Comparison of ENCODE assay signal across 8 mouse cellular contexts in genomic region chr13:49420754-49421605, GRCm38 (mm10). TPM values are rescaled to one million over a fixed set of nuclear protein-coding genes. Genes with fewer than 3 reads are reported as not detected.
DNase-seq lines count a peak whose midpoint lies in the region; ATAC-seq and TF ChIP-seq lines count a peak whose summit lies in the region.

Gene Ippk, plus strand, starts transcription at chr13:49421249.

- H3K36me3 ChIP-seq in hindbrain, postnatal 0 days (ENCODE audit: insufficient read depth, low read length): no peaks in the 10 kb centered on the region

- peak within 1 kb of the TSS; percentile 83 for H3K4me3 ChIP-seq in gastrocnemius, adult 2 months
- peak within 1 kb of the TSS; percentile 80 for H3K4me3 ChIP-seq in hindbrain, postnatal 0 days (ENCODE audit: low read length)
- peak within 1 kb of the TSS; percentile 81 for H3K4me3 ChIP-seq in left cerebral cortex, adult 2 months

- peak; percentile 98 for ATAC-seq in common myeloid progenitor, adult 5-6 weeks (replicated peaks; ENCODE audit: low read depth, poor library complexity, severe bottlenecking)
- peak; percentile 99 for ATAC-seq in hindbrain, postnatal 0 days
- peak; percentile 98 for ATAC-seq in megakaryocyte, adult 5-6 weeks (ENCODE audit: poor library complexity, severe bottlenecking)

- H3K27ac ChIP-seq in gastrocnemius, adult 2 months: peak within 1 kb of the TSS; percentile 96
- peak within 1 kb of the TSS; percentile 91 for H3K27ac ChIP-seq in hindbrain, postnatal 0 days
- peak within 1 kb of the TSS; percentile 88 for H3K27ac ChIP-seq in left cerebral cortex, adult 2 months

- H3K9me3 ChIP-seq in hindbrain, postnatal 0 days (ENCODE audit: low read length): no peaks in the 10 kb centered on the region

- no peaks in the 10 kb centered on the region for H3K27me3 ChIP-seq in hindbrain, postnatal 0 days (ENCODE audit: insufficient read depth, low read length)

- TF ChIP-seq CTCF in gastrocnemius, adult 2 months (IDR thresholded peaks at IDR 0.05): no peak
- 0 out of 2 replicates have a peak, but pooled peaks have one; percentile 15 for TF ChIP-seq CTCF in hindbrain, postnatal 0 days (IDR thresholded peaks at IDR 0.05; ENCODE audit: low read depth)
- TF ChIP-seq CTCF in left cerebral cortex, adult 2 months (IDR thresholded peaks at IDR 0.05): no peak; the same call in 1 of the 2 replicates

- peak within 1 kb of the TSS; percentile 95 for H3K4me2 ChIP-seq in hindbrain, postnatal 0 days (ENCODE audit: low read depth, low read length)

- intact Hi-C loops in gastrocnemius, adult 2 months (cut with DNase I): no loop called here
- intact Hi-C loops in left cerebral cortex, adult 2 months (cut with DNase I): loop anchor here (1.0 kb wide), 1 partner anchor 80 kb away; the partner anchor contains the start of gene Bicd2

- peaks cover 18% of the 10 kb centered on the region for H3K4me1 ChIP-seq in hindbrain, postnatal 0 days (ENCODE audit: insufficient read depth, low read length)

- DNase-seq in ZHBTc4 (ENCODE audit: low read depth, low spot score): peak; percentile 99
- DNase-seq in gastrocnemius, adult 2 months: peak; percentile 99
- peak; percentile 98 for DNase-seq in hindbrain, postnatal 0 days (ENCODE audit: low spot score)
- DNase-seq in left cerebral cortex, adult 2 months (ENCODE audit: extremely low spot score in 1 of 2, low spot score in 2 of 2): peak; percentile 98 to 99
- peak; percentile 98 for DNase-seq in right cerebral cortex, adult 2 months (ENCODE audit: low spot score in 2 of 2)
- DNase-seq in urinary bladder, postnatal 14 days (ENCODE audit: low spot score): peak; percentile 98

- WGBS in hindbrain, postnatal 0 days: 1% methylated on average over 66 of the region's 69 CpGs

- H3K9ac ChIP-seq in hindbrain, postnatal 0 days (replicated peaks; ENCODE audit: low read length): peak within 1 kb of the TSS; percentile 84

RNA-seq across cellular contexts. Expression of gene Ippk, which starts in this region (rescaled TPM):
- 8.4 and 11.3 TPM in 2 replicates for total RNA-seq in common myeloid progenitor, adult 5-6 weeks (2017)
- total RNA-seq in gastrocnemius, adult 2 months (2021): 1 to 10 TPM; 5.6 to 6.3 TPM
- 9.2 and 11.9 TPM in 2 replicates for total RNA-seq in hindbrain, postnatal 0 days (2014; rRNA removed)
- 10.2 and 10.8 TPM in 2 replicates for polyA plus RNA-seq in hindbrain, postnatal 0 days (2015; fragmentation: Nextera tagmentation; extraction: Ambion mirVana)
- 10 to 100 TPM; 17.7 to 18.0 TPM for total RNA-seq in left cerebral cortex, adult 2 months (2021)
- 2.5 and 3.1 TPM in 2 replicates for total RNA-seq in megakaryocyte, adult 5-6 weeks (2015)
- 5.9 and 7.4 TPM in 2 replicates for total RNA-seq in megakaryocyte, adult 5-6 weeks (2017)

Comparison
In these comparisons a context has a peak if more than half of its experiments do, and no peak if none do; other contexts are left out.
1. Peak in every context shown above with its lines: DNase-seq, ATAC-seq, H3K4me3 ChIP-seq and H3K27ac ChIP-seq.